Mouse (Mus musculus): ENCODE data around the gene Prkn.

DNA sequence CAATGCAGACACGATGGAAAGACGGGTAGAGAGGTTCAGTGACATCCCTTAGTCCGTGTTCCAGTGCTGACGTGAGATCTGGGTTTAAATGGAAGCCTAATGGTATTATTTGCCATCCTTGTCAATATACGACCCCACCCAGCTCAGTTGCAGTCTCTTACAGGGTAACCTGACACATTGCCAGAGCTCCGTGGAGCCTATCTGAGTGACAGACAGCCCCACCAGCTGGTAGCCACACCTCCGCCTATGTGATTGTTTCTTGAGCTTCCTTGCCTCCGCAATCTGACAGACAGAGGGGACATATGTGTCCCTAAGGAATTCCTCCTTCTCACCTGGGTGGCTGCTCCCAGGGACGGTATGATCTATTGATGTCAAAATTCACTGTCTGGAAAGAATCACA lies 1141.5 kb downstream of the Prkn start:
- TF ChIP-seq CTCF (IDR thresholded peaks at IDR 0.05) = no peak
- no peak for TF ChIP-seq EP300 (IDR thresholded peaks at IDR 0.05)

All from lung, postnatal 0 days (tissue).